Mouse (Mus musculus): Measurements from ENCODE around the gene Tns1.

DNA sequence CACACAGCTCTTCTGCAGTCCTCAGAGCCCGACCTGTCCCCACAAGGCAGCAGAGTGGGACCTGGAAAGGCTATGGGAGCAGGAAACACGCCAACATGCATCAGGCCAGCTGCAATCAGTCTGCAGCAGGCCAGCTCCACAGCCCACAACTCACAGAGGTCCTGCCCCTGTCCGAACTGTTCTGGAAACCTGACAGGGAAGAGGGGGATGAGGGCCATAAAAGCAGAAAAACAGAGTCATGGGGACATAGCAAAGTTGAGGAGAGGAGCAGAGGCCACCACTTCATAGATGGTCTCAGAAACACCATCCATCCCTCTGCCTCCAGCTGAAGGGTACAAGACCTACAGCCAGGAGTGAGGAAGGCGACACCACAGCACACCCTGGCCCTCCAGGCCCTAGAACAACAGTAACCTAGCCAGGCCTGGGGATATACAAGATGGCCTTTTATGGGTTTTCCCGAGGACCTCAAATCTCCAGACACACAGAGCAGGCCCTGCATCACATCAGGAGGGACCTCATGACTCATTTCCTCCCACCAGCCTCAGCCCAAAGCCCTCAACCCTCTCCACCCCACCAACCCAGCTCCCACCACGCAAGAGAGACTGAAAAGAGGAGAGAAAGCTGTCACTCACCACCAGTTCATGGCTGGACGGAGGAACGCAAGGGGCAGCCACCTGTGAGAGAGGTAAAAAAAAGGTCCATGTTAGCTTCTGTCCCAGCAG is 108.6 kb downstream of the Tns1 start:
- no peak for TF ChIP-seq POLR2A (IDR thresholded peaks at IDR 0.05; ENCODE audit: insufficient read length, low read depth)
- no peak for TF ChIP-seq E2F4 (IDR thresholded peaks at IDR 0.05; ENCODE audit: insufficient read depth)
- no peak for TF ChIP-seq USF1 (IDR thresholded peaks at IDR 0.05; ENCODE audit: low read depth)
- no peak for TF ChIP-seq CEBPB (IDR thresholded peaks at IDR 0.05; ENCODE audit: insufficient read depth, poor library complexity, severe bottlenecking)
- TF ChIP-seq MYOD1 (IDR thresholded peaks at IDR 0.05; ENCODE audit: control insufficient read depth in 1 of 3, insufficient read length in 2 of 3, low read depth in 2 of 3) = peak in 1 of 3 experiments; percentile 21
- no peak for TF ChIP-seq TCF12 (IDR thresholded peaks at IDR 0.05; ENCODE audit: insufficient read depth, poor library complexity, severe bottlenecking)
- TF ChIP-seq MAX (IDR thresholded peaks at IDR 0.05; ENCODE audit: low read depth) = no peak
